Mouse (Mus musculus) neural tube, embryonic 11.5 days (tissue): ENCODE results near the gene Nthl1. TPM values are rescaled to one million over a fixed set of nuclear protein-coding genes. Genes with fewer than 3 reads are reported as not detected.

Experiments
- ATAC-seq: fragments of 200-750 bp; cut with Nextera tagmentation; 2 replicates; pipeline ENCODE4 v1.8.0; 2017; ENCODE audit warnings: moderate number of reproducible peaks, mild to moderate bottlenecking, moderate TSS enrichment, moderate library complexity; ENCODE audit not compliant: insufficient read depth, low FRiP score, low TSS enrichment
- DNase-seq: peaks from one replicate; pipeline ENCODE4 v3.0.0-alpha.2; 2015; ENCODE audit warnings: low spot score
- H3K27ac ChIP-seq: fragments of 300-500 bp; sonication (generic); 2 replicates; pipeline ENCODE4 v1.5.1; 2014; ENCODE audit warnings: low read depth, mild to moderate bottlenecking, low read length
- H3K27me3 ChIP-seq: fragments of 300-500 bp; sonication (generic); 2 replicates; pipeline ENCODE4 v1.6.1; 2014; ENCODE audit warnings: mild to moderate bottlenecking, low read length, mixed read lengths; ENCODE audit not compliant: control insufficient read depth, insufficient read depth
- H3K36me3 ChIP-seq: fragments of 300-500 bp; sonication (generic); 2 replicates; pipeline ENCODE4 v1.6.1; 2014; ENCODE audit warnings: mild to moderate bottlenecking, low read length, moderate library complexity, mixed read lengths; ENCODE audit not compliant: control insufficient read depth, insufficient read depth
- H3K4me1 ChIP-seq: fragments of 300-500 bp; sonication (generic); 2 replicates; pipeline ENCODE4 v1.6.1; 2014; ENCODE audit warnings: low read length, mixed read lengths; ENCODE audit not compliant: control insufficient read depth, insufficient read depth
- H3K4me2 ChIP-seq: fragments of 300-500 bp; sonication (generic); 2 replicates; pipeline ENCODE4 v1.6.1; 2014; ENCODE audit warnings: low read depth, mild to moderate bottlenecking, moderate library complexity
- H3K4me3 ChIP-seq: fragments of 300-500 bp; sonication (generic); 2 replicates; pipeline ENCODE4 v1.5.1; 2014; ENCODE audit warnings: low read depth, low read length
- H3K9ac ChIP-seq: fragments of 300-500 bp; sonication (generic); 2 replicates; pipeline ENCODE4 v1.6.1; 2014; ENCODE audit warnings: mild to moderate bottlenecking, low read length
- H3K9me3 ChIP-seq: fragments of 300-500 bp; sonication (generic); 2 replicates; pipeline ENCODE4 v1.6.1; 2016; ENCODE audit warnings: low read length; ENCODE audit not compliant: control insufficient read depth
- WGBS: fragments of 180-500 bp; shearing (Covaris S2); extraction: QIAGEN DNeasy Blood & Tissue Kit; methylation state at CpG from one replicate; pipeline ENCODE4 v1.1.7; 2014; 5-methylcytosine and 5-hydroxymethylcytosine counted together
- polyA plus RNA-seq: library from polyadenylated mRNA; unstranded; fragments of >200 nt; fragmentation: Nextera tagmentation; extraction: Ambion mirVana; gene quantifications from 2 replicates; pipeline ENCODE4 v1.2.1, GENCODE M21; 2014

Nthl1 gene
- polyA plus RNA-seq, 1 experiment from 2014 or later = 13.8 TPM

DNA sequence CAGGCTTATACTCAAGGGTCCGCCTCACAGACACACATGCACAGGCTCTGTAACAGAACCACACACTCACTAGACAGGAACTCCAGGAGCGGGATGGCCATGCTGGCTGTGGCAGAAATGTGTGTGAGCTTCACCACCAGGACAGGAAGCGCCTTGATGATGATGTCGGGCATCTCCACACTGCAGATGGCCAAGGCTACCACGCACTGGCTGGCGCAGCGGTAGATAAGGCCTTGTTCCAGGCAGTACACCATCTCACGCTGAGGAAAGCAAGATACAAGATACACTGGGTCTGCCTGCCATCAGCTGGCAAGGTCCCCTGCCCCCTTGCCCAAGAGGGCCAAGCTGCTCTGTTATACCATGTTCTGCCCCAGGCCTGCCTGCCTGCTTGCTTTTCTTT lies 23.6 kb upstream of the Nthl1 start:
- H3K9me3 ChIP-seq = no peaks in the 10 kb centered on the region
- no peaks in the 10 kb centered on the region for H3K27me3 ChIP-seq
- H3K4me3 ChIP-seq = no peak overlapping the region
- H3K36me3 ChIP-seq = peaks cover 16% of the 10 kb centered on the region
- no peak for ATAC-seq
- H3K4me1 ChIP-seq = no peaks in the 10 kb centered on the region
- H3K27ac ChIP-seq = no peak overlapping the region
- WGBS = 94% methylated on average over 8 of the region's 8 CpGs
- no peak overlapping the region for H3K4me2 ChIP-seq
- no peak for DNase-seq
- H3K9ac ChIP-seq = no peak overlapping the region

DNA sequence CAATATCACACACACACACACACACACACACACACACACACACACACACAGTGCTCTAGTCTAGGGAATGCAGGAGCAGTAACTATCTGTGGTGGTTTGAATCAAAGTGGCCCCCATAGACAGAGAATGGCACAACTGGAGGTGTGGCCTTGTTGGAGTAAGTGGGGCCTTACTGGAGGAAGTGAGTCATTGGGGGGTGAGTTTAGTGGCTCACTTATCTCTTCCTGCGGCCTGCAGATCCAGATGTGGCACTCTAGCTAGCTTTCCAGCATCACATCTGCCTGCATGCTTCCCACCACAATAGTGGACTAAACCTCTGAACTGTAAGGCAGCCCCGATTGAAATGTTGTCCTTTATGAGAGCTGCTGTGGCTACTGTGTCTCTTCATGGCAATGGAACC lies 21.8 kb upstream of the Nthl1 start:
- H3K4me3 ChIP-seq = no peak overlapping the region
- no peaks in the 10 kb centered on the region for H3K27me3 ChIP-seq
- ATAC-seq = no peak
- H3K9ac ChIP-seq = no peak overlapping the region
- no peak overlapping the region for H3K27ac ChIP-seq
- peaks cover 22% of the 10 kb centered on the region for H3K36me3 ChIP-seq
- H3K9me3 ChIP-seq = no peaks in the 10 kb centered on the region
- no peaks in the 10 kb centered on the region for H3K4me1 ChIP-seq
- WGBS = 87% methylated on average over 2 of the region's 2 CpGs
- H3K4me2 ChIP-seq = no peak overlapping the region
- DNase-seq = no peak

DNA sequence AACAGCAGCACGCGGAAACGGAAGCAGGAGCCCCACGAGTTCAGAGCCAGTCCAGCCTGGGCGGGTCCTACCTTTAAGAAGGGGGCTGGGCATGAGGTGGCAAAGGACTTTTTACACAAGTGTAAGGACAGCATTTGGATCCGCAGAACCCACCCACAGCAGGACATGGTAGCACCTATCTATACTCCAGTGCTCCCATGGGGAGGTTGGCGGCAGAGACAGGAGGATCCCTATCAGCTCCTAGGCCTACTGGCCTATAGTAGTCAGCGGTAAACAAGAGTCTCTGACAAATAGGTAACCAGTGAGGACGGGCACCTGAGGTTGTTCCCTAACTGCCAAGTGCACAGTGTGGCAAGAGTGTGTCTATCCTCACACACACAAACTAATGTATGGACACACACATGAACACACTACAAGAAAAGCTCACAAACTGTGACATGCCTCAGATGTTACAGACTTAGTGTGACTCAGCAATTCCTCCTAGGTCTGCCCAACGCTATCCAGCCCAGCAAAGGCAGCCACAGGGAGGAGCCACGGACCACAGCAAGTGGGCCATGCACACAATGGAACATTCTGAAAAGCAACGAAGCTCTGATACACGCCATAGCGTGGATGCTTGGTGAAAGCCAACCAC lies 14.8 kb upstream of the Nthl1 start:
- H3K27ac ChIP-seq = no peak overlapping the region
- H3K9me3 ChIP-seq = no peaks in the 10 kb centered on the region
- no peaks in the 10 kb centered on the region for H3K27me3 ChIP-seq
- H3K4me3 ChIP-seq = no peak overlapping the region
- no peak for DNase-seq
- 87% methylated on average over 14 of the region's 14 CpGs for WGBS
- H3K4me2 ChIP-seq = no peak overlapping the region
- H3K9ac ChIP-seq = no peak overlapping the region
- peaks cover 31% of the 10 kb centered on the region for H3K36me3 ChIP-seq
- H3K4me1 ChIP-seq = no peaks in the 10 kb centered on the region
- ATAC-seq = no peak

DNA sequence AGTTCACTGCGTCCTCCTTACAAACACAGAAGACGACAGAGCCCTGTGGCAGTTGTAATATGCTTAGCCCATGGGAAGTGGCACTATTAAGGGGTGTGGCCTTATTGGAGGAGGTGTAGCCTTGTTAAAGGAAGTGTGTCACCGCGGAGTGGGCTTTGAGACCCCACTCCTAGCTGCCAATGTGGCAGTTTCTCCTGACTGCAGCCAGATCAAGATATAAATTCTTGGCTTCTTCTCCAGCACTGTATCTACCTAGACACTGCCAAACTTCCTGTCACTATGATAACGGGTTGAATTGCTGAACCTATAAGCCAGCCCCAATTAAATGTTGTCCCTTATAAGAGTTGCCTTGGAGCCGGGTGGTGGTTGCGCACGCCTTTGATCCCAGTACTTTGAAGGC lies 7.0 kb upstream of the Nthl1 start:
- no peak for ATAC-seq
- WGBS = 94% methylated on average over 8 of the region's 8 CpGs
- Histone ChIP-seq H3K4me3 (no peak overlapping the region), H3K9me3 (no peaks in the 10 kb centered on the region), H3K4me2 (no peak overlapping the region), H3K36me3 (peaks cover 21% of the 10 kb centered on the region), H3K27me3 (no peaks in the 10 kb centered on the region), H3K9ac (no peak overlapping the region), H3K27ac (no peak overlapping the region), H3K4me1 (no peaks in the 10 kb centered on the region)
- no peak for DNase-seq

DNA sequence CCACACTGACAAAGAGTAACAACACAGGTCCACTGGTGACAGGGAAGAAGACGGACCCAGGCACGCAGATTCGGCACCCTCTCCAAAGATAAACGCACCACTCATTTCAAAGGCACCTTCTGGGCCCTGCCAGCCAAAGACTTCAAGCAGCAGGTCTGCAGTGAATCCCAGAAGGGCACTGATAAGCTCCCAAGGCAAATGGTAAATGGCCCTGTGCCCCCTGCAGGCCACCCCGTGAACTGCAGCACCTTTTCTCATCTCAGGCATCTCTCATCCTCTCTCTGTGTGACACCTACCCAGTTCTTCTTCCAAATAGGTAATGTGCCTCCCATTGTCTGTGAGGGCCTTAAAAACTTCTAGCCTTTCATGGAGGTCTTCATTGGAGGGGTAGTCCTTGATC lies 3.8 kb upstream of the Nthl1 start:
- H3K4me2 ChIP-seq = no peak overlapping the region
- no peak overlapping the region for H3K9ac ChIP-seq
- H3K27me3 ChIP-seq = no peaks in the 10 kb centered on the region
- H3K27ac ChIP-seq = no peak overlapping the region
- H3K4me3 ChIP-seq = no peak overlapping the region
- ATAC-seq = no peak
- WGBS = 48% methylated on average over 5 of the region's 5 CpGs
- peaks cover 3% of the 10 kb centered on the region; the same call in 1 of the 2 replicates for H3K4me1 ChIP-seq
- peak; percentile 74 for DNase-seq
- H3K36me3 ChIP-seq = peaks cover 13% of the 10 kb centered on the region
- H3K9me3 ChIP-seq = no peaks in the 10 kb centered on the region

DNA sequence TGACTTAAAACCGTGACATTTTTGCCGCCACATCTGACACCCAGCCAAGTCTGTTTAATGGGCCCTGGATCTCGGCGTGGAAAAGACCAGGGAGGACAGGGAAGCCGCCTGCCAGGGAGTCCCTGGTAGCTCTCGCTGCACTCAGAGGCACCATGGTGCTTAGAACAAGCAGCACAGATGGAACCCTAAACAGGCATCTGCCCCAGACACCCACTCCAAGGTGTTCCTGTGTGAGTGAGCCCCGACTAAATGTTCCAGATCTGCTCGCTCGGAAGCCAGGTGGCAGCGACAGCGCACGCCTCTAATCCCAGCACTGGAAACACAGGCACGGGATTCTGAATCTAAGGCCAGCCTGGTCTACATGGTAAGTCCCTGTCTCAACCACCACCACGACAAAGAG lies 2.4 kb upstream of the Nthl1 start:
- 86% methylated on average over 14 of the region's 14 CpGs for WGBS
- no peaks in the 10 kb centered on the region for H3K27me3 ChIP-seq
- peaks cover 3% of the 10 kb centered on the region; the same call in 1 of the 2 replicates for H3K4me1 ChIP-seq
- H3K36me3 ChIP-seq = peaks cover 10% of the 10 kb centered on the region
- H3K4me3 ChIP-seq = no peak overlapping the region
- no peak overlapping the region for H3K27ac ChIP-seq
- DNase-seq (no peak), ATAC-seq (no peak)
- H3K9ac ChIP-seq = no peak overlapping the region
- H3K9me3 ChIP-seq = no peaks in the 10 kb centered on the region
- H3K4me2 ChIP-seq = no peak overlapping the region

DNA sequence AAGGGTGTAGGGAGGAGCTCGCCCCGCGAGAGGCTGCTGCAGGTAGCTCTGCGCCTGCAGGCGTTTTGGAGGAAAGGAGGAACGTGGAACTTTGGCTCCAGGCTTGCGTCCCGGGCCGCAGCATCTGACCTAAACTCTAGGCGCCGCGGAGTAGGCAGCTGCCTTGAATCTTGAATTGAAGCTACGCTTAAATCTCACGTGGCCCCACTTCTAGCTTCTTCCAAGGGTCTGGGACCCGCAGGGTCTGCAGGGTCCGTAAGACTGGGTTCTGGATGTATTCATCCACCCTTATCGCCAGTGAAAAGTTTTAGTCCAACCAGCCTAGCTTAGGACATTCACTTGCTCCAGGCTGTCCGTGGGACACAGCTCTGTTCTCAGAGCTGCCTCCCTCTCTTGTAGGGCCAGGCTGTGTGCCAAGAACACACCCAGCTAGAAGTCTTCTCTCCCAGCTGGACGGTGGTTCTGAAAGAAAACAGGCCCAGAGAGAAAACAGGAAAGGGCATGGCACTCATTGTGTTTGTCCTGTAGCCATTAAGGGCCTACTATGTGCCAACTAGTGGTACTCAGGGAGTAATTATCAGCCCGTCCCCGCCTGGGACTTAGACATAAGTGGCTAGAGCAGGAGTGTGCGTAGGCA lies 451 bp downstream of the Nthl1 start:
- H3K36me3 ChIP-seq = peaks cover 4% of the 10 kb centered on the region
- ATAC-seq (peak; percentile 21; the same call in 1 of the 2 replicates), DNase-seq (no peak)
- peak overlapping the region; percentile 60 for H3K4me2 ChIP-seq
- H3K4me1 ChIP-seq = peaks cover 3% of the 10 kb centered on the region; the same call in 1 of the 2 replicates
- H3K27me3 ChIP-seq = no peaks in the 10 kb centered on the region
- H3K27ac ChIP-seq = peak overlapping the region; percentile 45; the same call in 1 of the 2 replicates
- H3K4me3 ChIP-seq = peak overlapping the region; percentile 57
- WGBS = 15% methylated on average over 22 of the region's 22 CpGs
- no peaks in the 10 kb centered on the region for H3K9me3 ChIP-seq
- H3K9ac ChIP-seq = peak overlapping the region; percentile 76

DNA sequence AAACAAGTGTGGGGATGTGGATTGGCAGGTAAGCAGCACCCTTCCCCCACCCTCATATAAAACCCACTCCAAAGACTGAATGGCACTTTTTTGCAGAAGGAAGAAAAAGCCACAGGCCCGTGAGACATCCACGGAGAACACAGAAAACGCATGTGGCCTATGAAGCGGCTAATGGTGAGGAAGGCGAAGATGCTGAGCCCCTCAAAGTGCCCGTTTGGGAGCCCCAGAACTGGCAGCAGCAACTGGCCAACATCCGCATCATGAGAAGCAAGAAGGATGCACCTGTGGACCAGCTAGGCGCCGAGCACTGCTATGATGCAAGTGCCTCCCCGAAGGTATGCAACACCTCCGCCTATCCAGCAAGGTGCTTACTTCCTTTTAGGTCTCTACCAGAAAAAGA lies 1.4 kb downstream of the Nthl1 start:
- Histone ChIP-seq H3K4me3 (no peak overlapping the region), H3K9me3 (no peaks in the 10 kb centered on the region), H3K9ac (no peak overlapping the region), H3K4me2 (no peak overlapping the region), H3K27me3 (no peaks in the 10 kb centered on the region), H3K36me3 (peaks cover 4% of the 10 kb centered on the region), H3K27ac (no peak overlapping the region), H3K4me1 (peaks cover 3% of the 10 kb centered on the region; the same call in 1 of the 2 replicates)
- 96% methylated on average over 11 of the region's 11 CpGs for WGBS
- ATAC-seq = no peak
- no peak for DNase-seq

DNA sequence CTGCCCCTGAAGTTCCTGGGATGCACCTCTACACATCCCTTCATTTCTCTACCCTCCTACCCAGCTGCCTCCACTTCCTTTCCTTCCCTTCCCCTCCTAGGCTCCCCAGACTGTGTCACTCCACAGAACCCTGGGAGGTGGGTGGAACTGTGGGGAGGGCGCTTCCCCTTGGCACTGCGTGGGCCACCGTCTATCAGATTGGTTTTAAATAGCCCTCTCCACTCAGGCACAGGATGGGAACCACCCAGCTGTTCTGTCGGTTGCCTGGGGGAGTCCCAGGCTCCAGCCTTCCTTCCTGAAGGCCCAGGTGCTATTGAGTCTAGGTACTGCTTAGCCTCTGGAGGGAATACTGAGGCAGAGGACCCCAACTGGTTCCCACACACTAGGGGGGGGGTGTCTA lies 2.5 kb downstream of the Nthl1 start:
- no peaks in the 10 kb centered on the region for H3K27me3 ChIP-seq
- no peak overlapping the region for H3K9ac ChIP-seq
- H3K9me3 ChIP-seq = no peaks in the 10 kb centered on the region
- H3K36me3 ChIP-seq = no peaks in the 10 kb centered on the region
- 91% methylated on average over 4 of the region's 4 CpGs for WGBS
- H3K4me1 ChIP-seq = peaks cover 3% of the 10 kb centered on the region; the same call in 1 of the 2 replicates
- no peak overlapping the region for H3K4me2 ChIP-seq
- H3K4me3 ChIP-seq = no peak overlapping the region
- H3K27ac ChIP-seq = no peak overlapping the region
- no peak for DNase-seq
- no peak for ATAC-seq
